Mouse (Mus musculus) hindbrain, embryonic 16.5 days (tissue): ENCODE measurements around the gene Zfp940. TPM values are rescaled to one million over a fixed set of nuclear protein-coding genes. Genes with fewer than 3 reads are reported as not detected.

ENCODE experiments used
- ATAC-seq: fragments of 200-750 bp; cut with Nextera tagmentation; 2 replicates; pipeline ENCODE4 v1.8.0; 2017; ENCODE audit warnings: moderate TSS enrichment, moderate library complexity
- H3K27ac ChIP-seq: fragments of 300-500 bp; sonication (generic); 2 replicates; pipeline ENCODE4 v1.5.1; 2014; ENCODE audit warnings: low read depth, mild to moderate bottlenecking, control low read depth, low read length, moderate library complexity
- H3K27me3 ChIP-seq: fragments of 300-500 bp; sonication (generic); replicated peaks from 2 replicates; pipeline ENCODE4 v1.6.1; 2014; ENCODE audit warnings: low read length; ENCODE audit not compliant: control insufficient read depth, insufficient read depth
- H3K36me3 ChIP-seq: fragments of 300-500 bp; sonication (generic); 2 replicates; pipeline ENCODE4 v1.6.1; 2014; ENCODE audit warnings: mild to moderate bottlenecking, low read length, moderate library complexity, mixed read lengths; ENCODE audit not compliant: control insufficient read depth, insufficient read depth
- H3K4me1 ChIP-seq: fragments of 300-500 bp; sonication (generic); 2 replicates; pipeline ENCODE4 v1.6.1; 2014; ENCODE audit warnings: low read depth, low read length; ENCODE audit not compliant: control insufficient read depth, insufficient read depth
- H3K4me2 ChIP-seq: fragments of 300-500 bp; sonication (generic); 2 replicates; pipeline ENCODE4 v1.6.1; 2014; ENCODE audit warnings: mild to moderate bottlenecking, low read length, control low read depth, moderate library complexity
- H3K4me3 ChIP-seq: fragments of 300-500 bp; sonication (generic); 2 replicates; pipeline ENCODE4 v1.5.1; 2014; ENCODE audit warnings: mild to moderate bottlenecking, low read length, control low read depth, moderate library complexity
- H3K9ac ChIP-seq: fragments of 300-500 bp; sonication (generic); 2 replicates; pipeline ENCODE4 v1.6.1; 2014; ENCODE audit warnings: low read depth, mild to moderate bottlenecking, control low read depth, low read length, moderate library complexity
- H3K9me3 ChIP-seq: fragments of 300-500 bp; sonication (generic); 2 replicates; pipeline ENCODE4 v1.6.1; 2014; ENCODE audit warnings: mild to moderate bottlenecking, low read length, moderate library complexity; ENCODE audit not compliant: control insufficient read depth
- WGBS: fragments of 180-500 bp; shearing (Covaris S2); extraction: QIAGEN DNeasy Blood & Tissue Kit; methylation state at CpG from one replicate; pipeline ENCODE4 v1.1.7; 2014; 5-methylcytosine and 5-hydroxymethylcytosine counted together
- polyA plus RNA-seq: library from polyadenylated mRNA; unstranded; fragments of >200 nt; fragmentation: Nextera tagmentation; extraction: Ambion mirVana; gene quantifications from 2 replicates; pipeline ENCODE4 v1.2.1, GENCODE M21; 2015

Zfp940 gene
- polyA plus RNA-seq, 1 experiment from 2014 or later = 15.1 TPM

DNA sequence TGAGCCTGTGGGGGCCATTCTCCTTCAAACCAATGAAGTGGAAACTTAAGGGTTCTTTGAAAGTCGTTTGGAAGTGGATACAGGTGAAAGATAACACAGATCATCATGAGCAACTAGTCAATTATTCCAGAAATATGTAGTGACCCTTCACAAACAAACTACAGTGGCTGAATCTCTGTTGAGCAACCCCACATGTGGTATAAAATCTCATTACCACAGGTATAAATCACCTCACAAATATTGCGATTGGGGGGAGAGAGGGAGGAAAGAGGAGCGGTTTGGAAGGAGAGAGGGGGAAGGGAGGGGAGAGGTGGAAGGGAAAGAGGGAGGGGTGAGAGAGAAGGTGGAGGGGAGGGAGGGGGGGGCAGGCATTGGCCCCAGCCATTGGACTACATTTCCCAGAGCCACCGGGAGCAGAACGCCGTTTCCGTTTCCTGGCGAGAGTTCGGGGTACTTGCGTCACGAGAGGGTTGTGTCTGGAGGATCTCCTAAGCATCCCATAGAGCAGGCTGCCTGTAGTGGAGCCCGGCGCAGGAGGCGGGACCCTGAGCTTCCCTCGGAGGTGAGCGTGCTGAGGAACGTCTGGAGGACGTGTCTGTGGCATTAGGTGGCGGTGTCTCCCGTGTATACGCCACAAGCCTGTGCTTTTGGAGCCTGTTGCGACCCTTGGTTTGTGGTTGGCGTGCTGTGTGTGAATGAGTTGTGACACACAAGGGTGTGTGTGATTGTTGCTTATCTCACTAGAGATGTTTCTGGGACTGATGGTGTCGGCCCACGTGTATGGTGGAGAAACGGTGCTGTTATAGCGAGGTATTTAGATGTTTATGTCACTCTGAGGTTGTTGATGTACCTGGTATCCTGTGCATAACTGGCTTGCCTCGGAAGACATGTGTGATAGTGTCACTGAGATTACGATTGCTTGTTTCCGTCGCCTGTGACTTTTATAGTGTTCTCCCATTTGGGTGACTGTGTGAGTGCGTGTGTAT, 6.4 kb upstream of the Zfp940 start, which contains the start of gene Zfp420:
TSS of gene Zfp420 (plus strand) at position 448 of the 986 bp plus-strand sequence.
- Histone ChIP-seq H3K9ac (peak within 1 kb of the TSS; percentile 69), H3K27ac (peak within 1 kb of the TSS; percentile 57), H3K9me3 (peaks cover 2% of the 10 kb centered on the region; the same call in 1 of the 2 replicates), H3K27me3 (no peaks in the 10 kb centered on the region), H3K4me3 (peak within 1 kb of the TSS; percentile 57), H3K4me2 (peak within 1 kb of the TSS; percentile 77), H3K36me3 (0 out of 2 replicates have a peak, but pooled peaks cover 3% of the 10 kb centered on the region), H3K4me1 (peaks cover 6% of the 10 kb centered on the region)
- 8% methylated on average over 32 of the region's 32 CpGs for WGBS
- peak; percentile 99 for ATAC-seq

DNA sequence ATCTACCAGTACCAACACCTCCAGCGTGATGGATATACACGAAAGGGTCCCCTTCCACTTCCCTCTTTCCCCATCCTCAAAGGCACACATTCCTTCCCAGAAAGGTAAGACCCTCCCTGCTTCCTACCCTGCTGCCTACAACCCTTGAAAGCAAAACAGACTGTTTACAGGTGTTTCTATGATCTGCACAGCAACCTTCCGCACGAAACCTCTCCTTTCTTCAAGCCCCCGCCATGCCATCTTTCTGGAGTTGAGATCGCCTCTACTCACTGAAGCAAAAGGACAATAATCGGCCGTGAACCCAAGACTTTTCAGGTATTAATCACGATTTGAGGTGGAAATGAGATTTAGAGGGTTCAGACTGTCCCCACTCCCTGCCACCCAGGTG, 644 bp downstream of the Zfp940 start:
- no peaks in the 10 kb centered on the region for H3K27me3 ChIP-seq

DNA sequence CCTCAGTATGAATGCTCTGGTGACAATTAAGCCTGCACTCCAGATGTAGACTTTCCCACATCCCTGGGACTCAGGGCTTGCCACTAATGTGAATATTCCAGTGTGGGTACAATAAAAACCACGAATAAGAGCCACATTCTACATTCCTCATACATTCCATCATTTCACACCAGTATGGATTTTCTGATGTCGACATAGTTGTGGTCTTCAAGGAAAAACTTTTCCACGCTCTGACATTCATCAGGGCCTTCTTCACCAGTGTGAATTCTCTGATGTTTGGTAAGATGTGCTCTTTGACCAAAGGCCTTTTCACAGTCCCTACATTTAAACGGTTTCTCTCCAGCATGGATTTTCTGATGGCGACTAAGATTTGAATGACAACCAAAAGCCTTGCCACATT, 8.9 kb downstream of the Zfp940 start:
- H3K9ac ChIP-seq = no peak overlapping the region
- H3K4me3 ChIP-seq = no peak overlapping the region
- H3K4me2 ChIP-seq = no peak overlapping the region
- WGBS = 92% methylated on average over 5 of the region's 5 CpGs
- H3K4me1 ChIP-seq = no peaks in the 10 kb centered on the region
- ATAC-seq = no peak
- H3K27ac ChIP-seq = no peak overlapping the region
- no peaks in the 10 kb centered on the region for H3K27me3 ChIP-seq
- H3K9me3 ChIP-seq = no peaks in the 10 kb centered on the region
- H3K36me3 ChIP-seq = peaks cover 22% of the 10 kb centered on the region

More for the DNA sequence above, 644 bp downstream of the Zfp940 start:
- 54% methylated on average over 9 of the region's 9 CpGs for WGBS
- no peaks in the 10 kb centered on the region for H3K9me3 ChIP-seq
- peak overlapping the region; percentile 81 for H3K4me2 ChIP-seq
- peaks cover 5% of the 10 kb centered on the region for H3K4me1 ChIP-seq
- peak overlapping the region; percentile 80 for H3K9ac ChIP-seq
- peak; percentile 10; the same call in 1 of the 2 replicates for ATAC-seq
- H3K4me3 ChIP-seq = peak overlapping the region; percentile 73
- H3K27ac ChIP-seq = peak overlapping the region; percentile 82; the same call in 1 of the 2 replicates
- no peaks in the 10 kb centered on the region; the same call in 1 of the 2 replicates for H3K36me3 ChIP-seq

DNA sequence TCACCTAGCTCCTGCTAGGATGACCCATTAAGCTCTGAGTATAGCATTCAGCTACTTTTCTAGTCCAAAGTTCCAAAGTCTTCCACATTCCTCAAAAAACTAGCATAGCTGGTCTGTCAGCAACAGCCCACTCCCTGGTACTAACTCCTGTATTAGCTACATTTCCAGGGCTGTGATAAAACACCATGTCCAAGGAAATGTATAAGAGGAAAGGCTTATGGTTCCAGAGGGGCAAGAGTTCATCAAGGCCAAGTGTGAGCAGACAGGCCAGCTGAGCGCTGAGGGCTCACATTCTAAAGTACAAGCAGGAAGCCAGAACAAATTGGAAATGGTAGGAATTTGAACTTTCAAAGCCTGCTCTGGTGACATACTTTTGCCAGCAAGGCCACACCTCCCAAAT, 11.4 kb downstream of the Zfp940 start:
- WGBS = 97% methylated on average over 1 of the region's 1 CpGs
- H3K27me3 ChIP-seq = no peaks in the 10 kb centered on the region
- no peaks in the 10 kb centered on the region for H3K9me3 ChIP-seq
- H3K27ac ChIP-seq = no peak overlapping the region
- no peak overlapping the region for H3K9ac ChIP-seq
- no peaks in the 10 kb centered on the region for H3K4me1 ChIP-seq
- no peak overlapping the region for H3K4me2 ChIP-seq
- no peak for ATAC-seq
- no peak overlapping the region for H3K4me3 ChIP-seq
- H3K36me3 ChIP-seq = peaks cover 26% of the 10 kb centered on the region

- H3K27me3 ChIP-seq = no peaks in the 10 kb centered on the region
- H3K4me2 ChIP-seq = no peak overlapping the region
- peaks cover 14% of the 10 kb centered on the region for H3K36me3 ChIP-seq
- H3K9ac ChIP-seq = no peak overlapping the region
- 88% methylated on average over 3 of the region's 3 CpGs for WGBS
- no peaks in the 10 kb centered on the region for H3K4me1 ChIP-seq
- no peak for ATAC-seq
- no peak overlapping the region for H3K27ac ChIP-seq
- H3K9me3 ChIP-seq = no peaks in the 10 kb centered on the region
- no peak overlapping the region for H3K4me3 ChIP-seq
Measured at GRCm38 (mm10) chr7:29839256-29839655, 14.2 kb downstream of the Zfp940 start.

DNA sequence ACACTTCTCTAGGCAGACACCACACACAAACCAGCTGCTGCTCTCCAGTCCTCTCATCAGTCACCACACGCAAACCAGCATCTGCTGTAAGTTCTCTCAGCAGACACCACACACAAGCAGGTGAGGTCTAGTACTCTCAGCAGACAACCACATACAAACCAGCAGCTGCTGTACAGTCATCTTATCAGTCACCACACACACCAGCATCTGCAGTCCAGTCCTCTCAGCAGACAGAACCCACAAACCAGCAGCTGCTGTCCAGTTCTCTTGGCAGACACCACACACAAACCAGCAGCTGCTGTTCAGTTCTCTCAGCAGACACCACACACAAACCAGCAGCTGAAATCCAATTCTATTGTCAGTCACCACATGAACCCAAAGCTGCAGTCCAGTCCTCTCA, 16.7 kb downstream of the Zfp940 start:
- Histone ChIP-seq H3K36me3 (peaks cover 12% of the 10 kb centered on the region), H3K27ac (no peak overlapping the region), H3K4me3 (no peak overlapping the region), H3K9ac (no peak overlapping the region), H3K4me1 (no peaks in the 10 kb centered on the region), H3K4me2 (no peak overlapping the region), H3K9me3 (no peaks in the 10 kb centered on the region), H3K27me3 (no peaks in the 10 kb centered on the region)
- WGBS = 86% methylated on average over 1 of the region's 1 CpGs
- no peak for ATAC-seq

GRCm38 (mm10) chr7:29829804-29830203, 23.7 kb downstream of the Zfp940 start:
- Histone ChIP-seq H3K4me3 (no peak overlapping the region), H3K27ac (no peak overlapping the region), H3K36me3 (peaks cover 55% of the 10 kb centered on the region), H3K27me3 (no peaks in the 10 kb centered on the region), H3K9me3 (no peaks in the 10 kb centered on the region), H3K9ac (no peak overlapping the region), H3K4me1 (no peaks in the 10 kb centered on the region), H3K4me2 (no peak overlapping the region)
- 81% methylated on average over 12 of the region's 12 CpGs for WGBS
- ATAC-seq = no peak

- H3K27ac ChIP-seq = no peak overlapping the region
- H3K4me2 ChIP-seq = no peak overlapping the region
- no peak overlapping the region for H3K9ac ChIP-seq
- no peak for ATAC-seq
- no peaks in the 10 kb centered on the region for H3K27me3 ChIP-seq
- no peak overlapping the region for H3K4me3 ChIP-seq
- no peaks in the 10 kb centered on the region for H3K4me1 ChIP-seq
- no peaks in the 10 kb centered on the region for H3K9me3 ChIP-seq
- H3K36me3 ChIP-seq = peaks cover 60% of the 10 kb centered on the region
- 93% methylated on average over 12 of the region's 12 CpGs for WGBS
Measured at GRCm38 (mm10) chr7:29828001-29828400, 25.5 kb downstream of the Zfp940 start.

DNA sequence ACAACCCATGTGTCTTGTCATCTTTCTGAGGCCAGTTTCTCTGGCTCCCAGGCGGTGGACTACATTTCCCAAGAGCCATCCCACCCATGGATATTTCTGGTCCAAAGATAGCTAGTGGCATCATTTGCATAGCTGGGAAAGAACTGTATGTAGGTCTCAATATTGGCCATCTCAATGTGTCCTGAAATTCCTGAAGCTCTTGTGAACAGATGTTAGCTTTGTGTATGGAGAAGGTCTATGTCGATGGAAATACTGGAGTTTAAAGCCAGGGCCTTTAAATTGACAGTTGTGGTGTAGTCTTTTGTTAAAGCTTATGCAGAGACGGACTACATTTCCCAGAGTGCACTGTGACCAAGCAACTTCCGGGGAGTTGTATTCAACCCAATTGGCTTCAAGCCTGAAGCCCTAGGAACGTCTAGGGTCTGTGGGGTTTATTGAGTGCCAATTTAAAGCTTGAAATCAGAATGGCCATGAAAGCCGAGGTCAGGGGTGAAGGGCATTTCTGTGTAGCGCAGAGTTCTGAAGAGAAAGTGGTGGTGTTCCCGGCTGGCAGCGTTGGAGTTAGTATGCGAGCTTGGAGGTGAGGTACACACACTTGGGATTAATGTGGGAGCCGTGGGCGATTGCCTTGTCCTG, 34.7 kb downstream of the Zfp940 start:
- Histone ChIP-seq H3K27ac (peak overlapping the region; percentile 82), H3K4me3 (peak overlapping the region; percentile 70), H3K27me3 (no peaks in the 10 kb centered on the region), H3K36me3 (peaks cover 6% of the 10 kb centered on the region), H3K4me1 (peaks cover 26% of the 10 kb centered on the region), H3K4me2 (peak overlapping the region; percentile 81), H3K9ac (peak overlapping the region; percentile 75), H3K9me3 (no peaks in the 10 kb centered on the region)
- WGBS = 2% methylated on average over 12 of the region's 12 CpGs
- ATAC-seq = peak; percentile 77
